ENCODE assay signal across 27 mouse cellular contexts in genomic region chr13:65032758-65033157, GRCm38 (mm10). TPM values are rescaled to one million over a fixed set of nuclear protein-coding genes. Genes with fewer than 3 reads are reported as not detected.
DNase-seq lines count a peak whose midpoint lies in the region; ATAC-seq and TF ChIP-seq lines count a peak whose summit lies in the region.
"Had no signal": no experiment of that assay in that cellular context is flagged by ENCODE, and none has a peak within 500 bp of the region (broad histone marks: within the 10 kb centered on the region; RNA-seq: fewer than 3 reads in every experiment).

TSS of gene Spata31d1c (plus strand) at chr13:65033058.

- TF ChIP-seq POLR2A in testis, adult 2 months (IDR thresholded peaks at IDR 0.05; ENCODE audit: control insufficient read depth, low read depth, low read length): peak; percentile 27; the same call in 1 of the 2 replicates

- intact Hi-C loops in left cerebral cortex, postnatal 14 days (cut with DNase I): no loop called here

- no peak for TF ChIP-seq CTCF in testis, adult 2 months (IDR thresholded peaks at IDR 0.05; ENCODE audit: control insufficient read depth, insufficient read depth, insufficient replicate concordance, low read depth, low read length)

- H3K27ac ChIP-seq in testis, adult 2 months (ENCODE audit: control insufficient read depth, insufficient read depth, low read depth, low read length): no peak within 1 kb of the TSS; the same call in 1 of the 2 replicates

- no peaks in the 10 kb centered on the region for H3K4me1 ChIP-seq in testis, adult 2 months (ENCODE audit: control insufficient read depth, insufficient read depth, low read length)

- ATAC-seq in megakaryocyte-erythroid progenitor cell, adult 5-6 weeks (replicated peaks; ENCODE audit: low FRiP score, low TSS enrichment, poor library complexity, severe bottlenecking): 0 out of 2 replicates have a peak, but pooled peaks have one; percentile 50
- ATAC-seq: activated CD4-positive, CD25-positive, alpha-beta regulatory T cell, adult 4 months; CD4-positive, CD25-positive, alpha-beta regulatory T cell, adult 4 months; Patski had no signal

- peak within 1 kb of the TSS; percentile 63 for H3K4me3 ChIP-seq in testis, adult 2 months (ENCODE audit: control insufficient read depth, low read depth, low read length)

- no peaks in the 10 kb centered on the region for H3K36me3 ChIP-seq in testis, adult 2 months (ENCODE audit: control insufficient read depth, insufficient read depth, low read length)
- H3K36me3 ChIP-seq: G1E had no signal

- peak; percentile 24 for DNase-seq in heart, adult 11 months
- DNase-seq in heart, adult 8-10 months (ENCODE audit: low spot score): no peak
- no peak for DNase-seq in testis, postnatal 14 days (ENCODE audit: low spot score)
- DNase-seq in left cerebral cortex, postnatal 14 days (ENCODE audit: low spot score in 2 of 2): no peak
- DNase-seq: adrenal gland, adult 2 months; adrenal gland, adult 8-10 months; adrenal gland, postnatal 10 days; adrenal gland, postnatal 14 days; adrenal gland, postnatal 25 days; adrenal gland, postnatal 36 days; B cell, adult 2 months; cerebellum, adult 11 months; cerebellum, adult 11-12 months; cerebellum, adult 18-20 months had no signal

- H3K27me3 ChIP-seq in testis, adult 2 months (ENCODE audit: control insufficient read depth, insufficient read depth, low read length): no peaks in the 10 kb centered on the region
- H3K27me3 ChIP-seq: CH12.LX, Patski had no signal

RNA-seq across cellular contexts. Expression of gene Spata31d1c, which starts in this region (rescaled TPM):
- not detected for total RNA-seq in heart, adult 8-10 months (2022)
- polyA plus RNA-seq in testis, adult 2 months (2012; rRNA removed): 35.8 and 48.9 TPM in 2 replicates
- total RNA-seq in megakaryocyte-erythroid progenitor cell, adult 5-6 weeks (2014; fragmentation: Nextera tagmentation): not detected in 2 replicates
- total RNA-seq in megakaryocyte-erythroid progenitor cell, adult 5-6 weeks (2017): not detected in 2 replicates
- total RNA-seq in left cerebral cortex, postnatal 14 days (2021): not detected
- total RNA-seq: adrenal gland, adult 18-20 months; adrenal gland, adult 2 months; adrenal gland, adult 8-10 months; adrenal gland, postnatal 10 days; adrenal gland, postnatal 14 days; adrenal gland, postnatal 25 days; adrenal gland, postnatal 36 days; adrenal gland, postnatal 4 days; CH12.LX; ES-E14; MEL had no signal
- polyA plus RNA-seq: activated CD4-positive, CD25-positive, alpha-beta regulatory T cell, adult 4 months; adrenal gland, adult 2 months; brain, embryonic 14.5 days; C2C12; CD4-positive, CD25-positive, alpha-beta regulatory T cell, adult 4 months; G1E; Patski had no signal

Comparison
In these comparisons a context has a peak if more than half of its experiments do, and no peak if none do; other contexts are left out.
1. Peak in ATAC-seq in megakaryocyte-erythroid progenitor cell, adult 5-6 weeks; RNA of the gene not detected or under 1 TPM.